Mouse (Mus musculus): ENCODE measurements around the gene Apba2. TPM values are rescaled to one million over a fixed set of nuclear protein-coding genes. Genes with fewer than 3 reads are reported as not detected.

Gene Apba2
- polyA plus RNA-seq, 1 experiment from 2014 or later = 106 TPM

DNA sequence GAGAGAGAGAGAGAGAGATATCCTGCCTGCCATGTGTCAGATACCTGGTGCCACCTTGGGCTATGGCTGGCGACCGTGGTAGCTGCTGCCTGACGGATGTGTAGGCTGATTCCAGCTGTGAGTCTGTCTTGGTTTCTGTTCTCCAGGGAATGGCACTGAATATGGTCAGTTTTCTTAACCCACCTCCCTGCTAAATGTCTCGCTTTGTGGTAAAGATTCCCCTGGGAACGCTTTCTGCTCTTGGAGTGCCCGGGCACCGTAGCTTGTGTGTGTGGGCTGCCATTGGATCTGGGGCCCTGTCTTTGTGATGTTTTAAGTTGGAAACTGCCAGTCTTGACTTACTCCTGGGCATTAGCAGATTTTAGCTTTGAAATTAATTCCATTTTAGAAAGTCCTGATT is 7.3 kb downstream of the Apba2 start:
- H3K27ac ChIP-seq = no peak overlapping the region
- H3K36me3 ChIP-seq (replicated peaks) = no peaks in the 10 kb centered on the region
- H3K4me2 ChIP-seq = no peak overlapping the region
- H3K27me3 ChIP-seq = no peaks in the 10 kb centered on the region
- 97% methylated on average over 7 of the region's 7 CpGs for WGBS
- H3K4me1 ChIP-seq = peaks cover 51% of the 10 kb centered on the region
- no peak overlapping the region for H3K9ac ChIP-seq
- H3K9me3 ChIP-seq = no peaks in the 10 kb centered on the region
- H3K4me3 ChIP-seq (replicated peaks) = no peak overlapping the region
- ATAC-seq (ENCODE audit: low FRiP score) = no peak

DNA sequence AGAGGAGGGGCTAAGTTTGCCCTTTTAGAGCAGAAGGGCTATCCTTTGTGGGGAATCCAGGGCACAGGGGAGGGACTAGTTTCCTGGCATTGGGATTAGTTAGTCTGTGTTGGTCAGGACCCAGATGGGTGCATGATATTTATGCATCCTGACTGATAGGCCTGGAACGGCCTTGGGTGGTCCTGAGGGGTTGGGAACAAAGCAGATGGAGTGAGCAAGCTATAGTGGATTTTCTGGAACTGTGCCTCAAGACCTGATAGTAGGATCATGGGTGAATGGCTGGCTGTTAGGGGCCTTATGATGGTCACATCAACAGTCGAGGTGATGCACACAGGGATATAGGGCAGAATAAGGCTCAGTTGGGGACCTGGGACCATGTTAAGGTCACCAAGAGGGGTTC is 8.4 kb downstream of the Apba2 start:
- no peak for ATAC-seq (ENCODE audit: low FRiP score)
- 0 out of 2 replicates have a peak, but pooled peaks cover 3% of the 10 kb centered on the region for H3K36me3 ChIP-seq (replicated peaks)
- no peaks in the 10 kb centered on the region for H3K9me3 ChIP-seq
- H3K4me3 ChIP-seq (replicated peaks) = no peak overlapping the region
- H3K9ac ChIP-seq = no peak overlapping the region
- H3K4me2 ChIP-seq = no peak overlapping the region
- WGBS = 78% methylated on average over 2 of the region's 2 CpGs
- no peak overlapping the region for H3K27ac ChIP-seq
- H3K27me3 ChIP-seq = no peaks in the 10 kb centered on the region
- H3K4me1 ChIP-seq = peaks cover 42% of the 10 kb centered on the region

DNA sequence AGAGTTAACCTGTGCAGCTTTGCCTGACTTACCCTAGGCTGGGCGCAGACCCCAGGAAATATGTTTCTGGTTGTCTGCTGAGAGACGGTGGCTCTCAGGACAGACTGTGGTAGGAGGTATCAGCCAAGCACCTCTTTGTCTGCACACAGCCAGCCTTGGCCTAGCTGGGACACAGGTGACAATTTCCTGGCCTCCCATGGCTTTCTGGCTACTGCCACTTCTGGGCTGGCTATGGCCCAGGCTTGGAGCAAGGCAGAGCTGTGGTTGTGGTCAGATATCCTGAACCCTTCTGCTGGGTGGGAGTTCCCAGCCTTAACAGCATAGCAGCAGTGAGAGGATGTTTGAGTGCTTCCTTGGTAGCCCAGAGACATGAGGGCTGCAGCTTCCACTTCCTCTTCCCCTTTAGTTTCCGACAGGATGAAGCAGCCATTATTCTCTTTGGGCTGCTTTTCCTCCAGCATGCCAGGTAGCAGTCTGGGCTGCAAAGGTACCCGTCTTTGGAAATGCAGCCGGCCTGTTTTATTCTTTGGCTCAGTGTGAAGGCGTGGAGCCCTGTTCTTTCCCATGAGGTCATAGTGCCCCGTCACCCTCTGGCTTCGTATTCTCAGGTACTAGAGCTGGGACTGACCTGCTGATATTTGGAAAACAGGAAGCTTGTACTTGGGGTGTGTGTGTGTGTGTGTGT is 9.2 kb downstream of the Apba2 start:
- H3K27me3 ChIP-seq = no peaks in the 10 kb centered on the region
- no peak overlapping the region for H3K9ac ChIP-seq
- ATAC-seq (ENCODE audit: low FRiP score) = no peak
- no peak overlapping the region for H3K4me2 ChIP-seq
- H3K9me3 ChIP-seq = no peaks in the 10 kb centered on the region
- WGBS = 88% methylated on average over 8 of the region's 8 CpGs
- peaks cover 36% of the 10 kb centered on the region for H3K4me1 ChIP-seq
- H3K36me3 ChIP-seq (replicated peaks) = 0 out of 2 replicates have a peak, but pooled peaks cover 3% of the 10 kb centered on the region
- no peak overlapping the region for H3K4me3 ChIP-seq (replicated peaks)
- H3K27ac ChIP-seq = no peak overlapping the region

DNA sequence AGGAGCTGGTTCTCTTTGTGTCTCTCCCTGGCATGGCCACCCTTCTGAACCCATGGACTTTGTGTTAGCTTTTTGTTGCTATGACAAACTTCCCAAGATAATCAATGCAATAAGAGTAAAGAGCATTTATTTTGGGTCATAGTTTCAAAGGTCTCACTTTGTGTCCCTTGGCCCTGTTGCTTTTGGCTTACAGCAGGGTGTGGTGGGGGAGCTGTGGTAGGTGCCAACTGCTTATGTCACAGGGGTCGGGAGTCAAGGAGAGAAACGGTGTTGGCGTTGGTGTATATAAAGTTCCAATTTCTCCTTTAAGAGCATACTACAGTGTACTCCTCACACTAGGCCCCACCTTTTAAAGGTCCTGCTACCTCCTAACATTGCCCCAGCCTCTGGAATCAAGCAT is 12.1 kb downstream of the Apba2 start:
- Histone ChIP-seq H3K4me1 (peaks cover 19% of the 10 kb centered on the region; the same call in 1 of the 2 replicates), H3K4me3 (replicated peaks) (no peak overlapping the region), H3K27me3 (no peaks in the 10 kb centered on the region), H3K36me3 (replicated peaks) (0 out of 2 replicates have a peak, but pooled peaks cover 3% of the 10 kb centered on the region), H3K9me3 (no peaks in the 10 kb centered on the region), H3K9ac (no peak overlapping the region), H3K27ac (no peak overlapping the region), H3K4me2 (no peak overlapping the region)
- no peak for ATAC-seq (ENCODE audit: low FRiP score)
- WGBS = 95% methylated on average over 3 of the region's 3 CpGs

DNA sequence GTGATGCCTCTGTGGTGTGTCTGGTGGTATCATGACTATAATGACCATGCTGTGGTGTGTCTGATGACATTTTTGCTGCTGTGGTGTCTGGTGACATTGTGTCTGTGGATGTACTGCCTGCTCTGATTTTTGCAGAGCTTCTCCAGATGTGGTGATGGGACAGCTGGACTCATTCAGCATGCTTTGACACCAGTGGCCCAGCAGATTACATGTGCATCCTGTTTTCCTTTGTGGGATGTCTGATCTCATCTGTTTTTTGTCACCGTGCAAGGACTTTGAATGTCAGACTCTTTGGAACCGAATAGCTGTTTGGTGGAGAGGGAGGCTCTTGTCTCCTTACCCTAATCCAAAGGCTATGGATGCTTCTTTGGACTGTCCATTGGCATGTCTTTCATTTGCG is 13.8 kb downstream of the Apba2 start:
- ATAC-seq (ENCODE audit: low FRiP score) = no peak
- H3K36me3 ChIP-seq (replicated peaks) = 0 out of 2 replicates have a peak, but pooled peaks cover 3% of the 10 kb centered on the region
- H3K4me2 ChIP-seq = no peak overlapping the region
- H3K27me3 ChIP-seq = no peaks in the 10 kb centered on the region
- H3K27ac ChIP-seq = no peak overlapping the region
- peaks cover 3% of the 10 kb centered on the region; the same call in 1 of the 2 replicates for H3K4me1 ChIP-seq
- no peak overlapping the region for H3K9ac ChIP-seq
- no peaks in the 10 kb centered on the region for H3K9me3 ChIP-seq
- 93% methylated on average over 3 of the region's 3 CpGs for WGBS
- no peak overlapping the region for H3K4me3 ChIP-seq (replicated peaks)

DNA sequence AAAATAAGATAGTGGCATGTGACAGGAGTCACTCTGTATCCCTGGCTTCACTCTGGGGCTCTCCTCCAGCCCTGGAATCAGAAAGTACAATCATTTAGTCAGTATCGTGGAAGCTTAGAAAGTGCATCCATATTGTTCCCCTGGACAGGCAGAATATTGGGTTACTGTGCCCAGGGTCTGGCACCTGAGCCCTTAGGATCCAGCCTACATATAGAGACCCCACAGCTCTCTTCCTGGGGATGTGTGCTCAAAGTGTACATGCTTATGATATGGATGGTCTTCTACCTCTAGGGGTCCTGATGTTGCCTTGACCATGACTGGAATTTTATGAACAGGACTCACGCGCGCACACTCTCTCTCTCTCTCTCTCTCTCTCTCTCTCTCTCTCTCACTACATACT is 14.4 kb downstream of the Apba2 start:
- ATAC-seq (ENCODE audit: low FRiP score) = no peak
- 0 out of 2 replicates have a peak, but pooled peaks cover 3% of the 10 kb centered on the region for H3K36me3 ChIP-seq (replicated peaks)
- peaks cover 3% of the 10 kb centered on the region; the same call in 1 of the 2 replicates for H3K4me1 ChIP-seq
- no peaks in the 10 kb centered on the region for H3K27me3 ChIP-seq
- H3K4me2 ChIP-seq = no peak overlapping the region
- 96% methylated on average over 4 of the region's 4 CpGs for WGBS
- no peaks in the 10 kb centered on the region for H3K9me3 ChIP-seq
- no peak overlapping the region for H3K4me3 ChIP-seq (replicated peaks)
- no peak overlapping the region for H3K9ac ChIP-seq
- H3K27ac ChIP-seq = no peak overlapping the region

DNA sequence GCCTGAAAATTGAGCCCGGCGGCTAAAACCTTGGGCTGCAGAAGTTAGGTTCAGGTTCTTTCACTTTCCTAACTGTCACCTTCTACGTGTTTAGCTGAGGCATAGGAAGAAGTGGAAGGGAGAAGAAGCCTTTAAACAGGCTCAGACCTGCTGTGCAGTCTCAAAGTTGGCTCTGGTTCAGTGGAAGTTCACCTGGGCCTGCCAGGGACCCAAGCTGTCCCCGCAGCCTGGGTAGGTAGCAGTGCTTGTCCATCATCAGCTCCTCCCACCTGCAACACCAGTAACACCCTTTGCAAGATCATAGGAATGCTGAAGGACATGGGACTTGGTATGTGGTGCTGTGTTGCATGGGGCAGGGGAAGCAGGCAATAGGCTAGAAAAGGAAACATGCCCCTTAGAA is 17.6 kb downstream of the Apba2 start:
- Histone ChIP-seq H3K27ac (no peak overlapping the region), H3K27me3 (no peaks in the 10 kb centered on the region), H3K9ac (no peak overlapping the region), H3K36me3 (replicated peaks) (0 out of 2 replicates have a peak, but pooled peaks cover 2% of the 10 kb centered on the region), H3K4me2 (no peak overlapping the region), H3K4me3 (replicated peaks) (no peak overlapping the region), H3K9me3 (no peaks in the 10 kb centered on the region), H3K4me1 (peaks cover 12% of the 10 kb centered on the region; the same call in 1 of the 2 replicates)
- ATAC-seq (ENCODE audit: low FRiP score) = no peak
- 94% methylated on average over 4 of the region's 4 CpGs for WGBS

DNA sequence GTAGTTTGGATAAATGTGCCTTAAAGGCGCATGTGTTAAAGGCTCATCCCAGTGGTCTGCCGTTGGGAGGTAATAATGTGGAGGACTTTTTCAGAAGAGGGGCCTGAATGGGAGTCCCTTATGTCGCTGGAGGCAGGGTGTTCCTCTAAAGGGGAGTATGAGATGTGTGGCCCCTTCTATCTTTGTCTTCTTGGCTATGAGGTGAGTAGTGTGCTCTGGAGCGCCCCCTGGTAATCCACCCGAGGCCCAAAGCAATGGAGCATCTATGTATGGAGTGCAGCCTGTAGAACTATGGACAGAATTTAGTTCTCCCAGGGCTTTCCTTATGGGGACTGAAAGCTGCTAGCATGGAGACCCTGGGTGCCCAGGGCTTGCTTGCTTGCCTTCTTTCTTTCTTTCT is 18.0 kb downstream of the Apba2 start:
- no peak overlapping the region for H3K9ac ChIP-seq
- no peaks in the 10 kb centered on the region for H3K9me3 ChIP-seq
- H3K4me3 ChIP-seq (replicated peaks) = no peak overlapping the region
- 73% methylated on average over 5 of the region's 5 CpGs for WGBS
- peaks cover 12% of the 10 kb centered on the region; the same call in 1 of the 2 replicates for H3K4me1 ChIP-seq
- no peaks in the 10 kb centered on the region for H3K36me3 ChIP-seq (replicated peaks)
- no peak for ATAC-seq (ENCODE audit: low FRiP score)
- no peaks in the 10 kb centered on the region for H3K27me3 ChIP-seq
- no peak overlapping the region for H3K27ac ChIP-seq
- no peak overlapping the region for H3K4me2 ChIP-seq

DNA sequence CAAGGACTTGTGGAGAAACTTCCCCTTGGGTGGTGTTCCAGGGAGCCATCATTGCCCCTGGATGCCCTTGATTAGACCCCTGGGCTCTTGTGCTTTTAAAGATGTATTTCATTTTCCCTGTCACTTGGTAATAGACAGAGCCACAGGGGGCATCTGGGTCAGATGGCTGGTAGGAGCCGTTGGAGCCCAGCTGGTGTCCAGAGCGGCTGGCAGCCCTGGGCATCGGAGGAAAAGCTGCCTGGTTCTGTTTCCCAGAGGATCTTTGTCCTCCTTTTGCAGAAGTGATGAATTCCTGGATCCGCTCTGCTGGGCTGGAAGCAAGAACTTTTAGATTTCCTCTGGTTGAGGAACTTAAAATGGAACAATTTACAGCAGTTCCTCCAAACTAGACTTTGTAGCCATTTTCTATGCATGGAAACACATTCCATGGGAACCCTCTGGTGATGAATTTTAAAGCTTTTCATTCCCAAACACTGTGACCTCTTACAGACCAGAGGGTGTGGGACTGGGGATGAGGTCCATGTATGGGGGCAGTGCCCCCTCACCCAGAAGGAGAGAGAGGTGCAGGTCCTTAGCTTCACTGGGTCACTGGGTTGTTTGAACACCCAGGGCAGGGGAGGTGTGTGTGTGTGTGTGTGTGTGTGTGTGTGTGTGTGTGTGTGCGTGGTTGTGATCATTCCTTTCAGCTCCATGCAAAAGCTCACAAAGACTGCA is 20.3 kb downstream of the Apba2 start:
- no peak for ATAC-seq (ENCODE audit: low FRiP score)
- Histone ChIP-seq H3K27ac (peak overlapping the region; percentile 31; the same call in 1 of the 2 replicates), H3K4me3 (replicated peaks) (no peak overlapping the region), H3K36me3 (replicated peaks) (0 out of 2 replicates have a peak, but pooled peaks cover 3% of the 10 kb centered on the region), H3K4me1 (peaks cover 12% of the 10 kb centered on the region; the same call in 1 of the 2 replicates), H3K9ac (no peak overlapping the region), H3K9me3 (no peaks in the 10 kb centered on the region), H3K4me2 (no peak overlapping the region), H3K27me3 (no peaks in the 10 kb centered on the region)
- WGBS = 66% methylated on average over 5 of the region's 5 CpGs

DNA sequence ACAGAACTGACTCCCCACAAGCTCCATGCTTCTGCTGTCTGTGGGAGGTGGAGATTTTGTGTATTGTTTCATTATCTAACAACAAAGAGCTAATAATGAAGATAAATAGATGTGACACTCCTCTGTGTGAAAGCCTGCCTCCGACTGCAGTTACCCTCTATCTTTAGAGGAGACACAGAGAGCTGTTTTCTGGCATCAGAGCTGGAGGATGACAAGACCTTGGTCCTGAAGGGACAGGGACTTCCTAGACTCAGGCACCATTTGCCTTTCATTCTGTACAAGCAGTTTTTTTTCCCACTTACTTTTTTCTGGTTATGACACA is 20.9 kb downstream of the Apba2 start:
- Histone ChIP-seq H3K9me3 (no peaks in the 10 kb centered on the region), H3K27ac (peak overlapping the region; percentile 31; the same call in 1 of the 2 replicates), H3K36me3 (replicated peaks) (peaks cover 7% of the 10 kb centered on the region; the same call in 1 of the 2 replicates), H3K4me3 (replicated peaks) (no peak overlapping the region), H3K4me1 (peaks cover 12% of the 10 kb centered on the region; the same call in 1 of the 2 replicates), H3K4me2 (no peak overlapping the region), H3K27me3 (no peaks in the 10 kb centered on the region), H3K9ac (no peak overlapping the region)
- ATAC-seq (ENCODE audit: low FRiP score) = no peak
- WGBS = 44% methylated on average over 1 of the region's 1 CpGs

DNA sequence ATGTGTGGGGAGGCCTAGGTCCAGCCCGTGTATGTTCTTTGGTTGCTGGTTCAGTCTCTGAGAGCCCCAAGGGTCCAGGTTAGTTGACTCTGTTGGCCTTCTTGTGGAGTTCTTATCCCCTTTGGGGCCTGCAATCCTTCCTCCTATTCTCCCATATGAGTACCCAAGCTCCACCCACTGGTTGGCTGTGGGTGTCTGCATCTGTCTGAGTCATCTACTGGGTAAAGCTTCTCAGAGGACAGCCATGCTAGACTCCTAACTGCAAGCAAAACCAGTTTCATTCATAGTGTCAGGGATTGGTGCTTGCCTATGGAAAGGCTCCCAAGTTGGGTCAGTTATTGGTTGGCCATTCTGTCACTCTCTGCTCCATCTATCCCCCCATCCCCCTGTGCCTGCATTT is 29.8 kb downstream of the Apba2 start:
- WGBS = 93% methylated on average over 1 of the region's 1 CpGs
- Histone ChIP-seq H3K4me1 (peaks cover 11% of the 10 kb centered on the region; the same call in 1 of the 2 replicates), H3K27ac (no peak overlapping the region), H3K36me3 (replicated peaks) (peaks cover 28% of the 10 kb centered on the region), H3K4me3 (replicated peaks) (no peak overlapping the region), H3K9me3 (no peaks in the 10 kb centered on the region), H3K4me2 (no peak overlapping the region), H3K27me3 (no peaks in the 10 kb centered on the region), H3K9ac (no peak overlapping the region)
- ATAC-seq (ENCODE audit: low FRiP score) = no peak

DNA sequence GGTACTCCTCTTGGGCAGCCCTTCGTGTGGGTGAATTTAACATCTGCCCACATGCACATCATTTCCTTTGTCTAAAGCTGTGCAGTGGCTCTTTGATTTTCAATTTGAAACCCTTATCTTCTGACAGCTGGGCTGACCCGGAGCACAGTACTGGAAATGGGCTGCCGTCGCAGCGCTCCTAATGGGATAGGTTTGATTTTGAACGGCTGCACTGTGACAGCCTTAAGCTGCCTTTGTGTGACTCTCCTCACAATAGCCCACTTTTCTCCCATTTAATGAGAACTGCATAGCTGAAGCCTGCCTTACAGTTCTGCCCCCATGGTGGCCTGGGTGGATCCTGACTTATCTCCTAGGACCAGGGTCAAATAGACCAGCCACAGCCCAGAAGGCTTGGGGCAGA is 31.9 kb downstream of the Apba2 start:
- H3K27me3 ChIP-seq = no peaks in the 10 kb centered on the region
- no peak overlapping the region for H3K9ac ChIP-seq
- ATAC-seq (ENCODE audit: low FRiP score) = peak; percentile 78
- peaks cover 16% of the 10 kb centered on the region for H3K36me3 ChIP-seq (replicated peaks)
- H3K4me3 ChIP-seq (replicated peaks) = no peak overlapping the region
- H3K9me3 ChIP-seq = no peaks in the 10 kb centered on the region
- 0 out of 2 replicates have a peak overlapping the region, but pooled peaks have one; percentile 42 for H3K27ac ChIP-seq
- H3K4me1 ChIP-seq = peaks cover 11% of the 10 kb centered on the region; the same call in 1 of the 2 replicates
- no peak overlapping the region for H3K4me2 ChIP-seq
- 51% methylated on average over 6 of the region's 6 CpGs for WGBS
